Mouse (Mus musculus) midbrain, embryonic 11.5 days (tissue): ENCODE results near the gene Trpm3. TPM values are rescaled to one million over a fixed set of nuclear protein-coding genes. Genes with fewer than 3 reads are reported as not detected.

Experiments used
- ATAC-seq: fragments of 200-750 bp; cut with Nextera tagmentation; 2 replicates; pipeline ENCODE4 v1.8.0; 2017; ENCODE audit warnings: moderate TSS enrichment, moderate library complexity; ENCODE audit not compliant: low FRiP score
- DNase-seq: peaks from one replicate; pipeline ENCODE4 v3.0.0; 2015; ENCODE audit warnings: low spot score; ENCODE audit errors: missing footprints
- H3K27ac ChIP-seq: fragments of 300-500 bp; sonication (generic); 2 replicates; pipeline ENCODE4 v1.5.1; 2014; ENCODE audit warnings: low read depth, low read length
- H3K27me3 ChIP-seq: fragments of 300-500 bp; sonication (generic); 2 replicates; pipeline ENCODE4 v1.6.1; 2014; ENCODE audit warnings: mild to moderate bottlenecking, low read length, moderate library complexity, mixed read lengths; ENCODE audit not compliant: control insufficient read depth, insufficient read depth
- H3K36me3 ChIP-seq: fragments of 300-500 bp; sonication (generic); 2 replicates; pipeline ENCODE4 v1.6.1; 2014; ENCODE audit warnings: mild to moderate bottlenecking, low read length, moderate library complexity, mixed read lengths; ENCODE audit not compliant: control insufficient read depth, insufficient read depth
- H3K4me1 ChIP-seq: fragments of 300-500 bp; sonication (generic); 2 replicates; pipeline ENCODE4 v1.6.1; 2014; ENCODE audit warnings: low read length; ENCODE audit not compliant: control insufficient read depth, insufficient read depth
- H3K4me2 ChIP-seq: fragments of 300-500 bp; sonication (generic); 2 replicates; pipeline ENCODE4 v1.6.1; 2014; ENCODE audit warnings: mild to moderate bottlenecking, moderate library complexity
- H3K4me3 ChIP-seq: fragments of 300-500 bp; sonication (generic); 2 replicates; pipeline ENCODE4 v1.5.1; 2014; ENCODE audit warnings: low read depth, low read length
- H3K9ac ChIP-seq: fragments of 300-500 bp; sonication (generic); 2 replicates; pipeline ENCODE4 v1.6.1; 2014; ENCODE audit warnings: low read length
- H3K9me3 ChIP-seq: fragments of 300-500 bp; sonication (generic); 2 replicates; pipeline ENCODE4 v1.6.1; 2016; ENCODE audit warnings: low read length; ENCODE audit not compliant: control insufficient read depth
- WGBS: fragments of 180-500 bp; shearing (Covaris S2); extraction: QIAGEN DNeasy Blood & Tissue Kit; methylation state at CpG from one replicate; pipeline ENCODE4 v1.1.7; 2014; 5-methylcytosine and 5-hydroxymethylcytosine counted together
- polyA plus RNA-seq: library from polyadenylated mRNA; unstranded; fragments of >200 nt; fragmentation: Nextera tagmentation; extraction: Ambion mirVana; gene quantifications from 2 replicates; pipeline ENCODE4 v1.2.1, GENCODE M21; 2014

Trpm3 gene
- polyA plus RNA-seq, 1 experiment from 2014 or later: 4.3 TPM

DNA sequence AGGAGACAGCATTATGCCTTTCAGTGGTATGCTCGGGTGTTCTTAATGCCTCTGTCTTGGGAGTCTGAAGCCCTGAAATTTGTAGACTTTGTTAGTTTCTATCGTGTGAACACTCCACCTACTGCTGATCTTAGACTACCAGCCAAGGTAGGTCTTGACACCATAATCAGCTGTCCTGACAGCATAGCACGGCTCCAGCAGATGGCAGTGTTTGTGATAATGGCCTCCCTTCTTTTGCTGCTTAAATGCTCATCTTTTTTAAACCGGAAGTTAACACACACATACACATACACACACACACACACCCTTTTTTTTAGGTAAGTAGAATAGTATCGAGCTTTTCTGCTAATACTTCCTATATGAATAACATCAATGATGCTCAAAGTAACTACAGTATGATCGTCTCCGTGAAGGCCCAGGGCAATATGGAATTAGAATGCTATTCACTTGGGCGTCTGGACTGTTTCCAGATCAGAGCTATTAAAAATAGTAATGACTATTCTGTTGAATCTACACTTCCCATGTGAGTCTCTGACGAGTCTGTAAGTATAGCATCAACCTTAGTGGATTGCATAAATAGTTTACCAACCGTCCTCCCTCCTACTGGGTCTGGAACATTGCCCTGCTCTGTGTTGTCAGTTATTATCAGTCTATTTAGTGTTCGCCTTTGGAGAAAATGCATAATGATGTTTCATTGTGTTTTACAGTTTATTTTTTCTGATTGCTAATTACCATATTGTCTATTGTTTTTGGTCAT, 867.8 kb downstream of the Trpm3 start:
- Histone ChIP-seq H3K9me3 (no peaks in the 10 kb centered on the region), H3K36me3 (no peaks in the 10 kb centered on the region), H3K4me1 (no peaks in the 10 kb centered on the region), H3K27me3 (no peaks in the 10 kb centered on the region), H3K4me2 (no peak overlapping the region), H3K4me3 (no peak overlapping the region), H3K9ac (no peak overlapping the region), H3K27ac (no peak overlapping the region)
- DNase-seq: no peak
- ATAC-seq: no peak
- 78% methylated on average over 11 of the region's 11 CpGs for WGBS

DNA sequence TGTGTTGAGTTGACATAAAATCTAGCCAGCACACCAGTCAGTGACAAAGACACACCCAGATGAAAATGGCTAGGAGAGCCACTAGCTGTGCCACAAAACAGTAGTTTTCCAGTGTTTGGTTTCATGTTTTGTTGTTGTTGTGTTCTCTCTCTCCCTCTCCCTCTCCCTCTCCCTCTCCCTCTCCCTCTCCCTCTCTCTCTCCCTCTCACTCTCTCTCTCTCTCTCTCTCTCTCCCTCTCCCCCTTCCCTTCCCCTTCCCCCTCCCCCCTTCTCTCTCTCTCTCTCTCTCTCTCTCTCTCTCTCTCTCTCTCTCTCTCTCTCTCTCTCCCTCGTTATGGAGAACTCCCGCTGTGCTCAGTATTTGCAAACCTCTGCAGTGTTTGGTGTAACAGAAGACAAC, 874.8 kb downstream of the Trpm3 start:
- Histone ChIP-seq H3K27ac (no peak overlapping the region), H3K9ac (no peak overlapping the region), H3K9me3 (no peaks in the 10 kb centered on the region), H3K36me3 (no peaks in the 10 kb centered on the region), H3K4me1 (no peaks in the 10 kb centered on the region), H3K27me3 (no peaks in the 10 kb centered on the region), H3K4me2 (no peak overlapping the region), H3K4me3 (no peak overlapping the region)
- no peak for ATAC-seq
- 100% methylated on average over 1 of the region's 2 CpGs for WGBS
- DNase-seq: no peak

DNA sequence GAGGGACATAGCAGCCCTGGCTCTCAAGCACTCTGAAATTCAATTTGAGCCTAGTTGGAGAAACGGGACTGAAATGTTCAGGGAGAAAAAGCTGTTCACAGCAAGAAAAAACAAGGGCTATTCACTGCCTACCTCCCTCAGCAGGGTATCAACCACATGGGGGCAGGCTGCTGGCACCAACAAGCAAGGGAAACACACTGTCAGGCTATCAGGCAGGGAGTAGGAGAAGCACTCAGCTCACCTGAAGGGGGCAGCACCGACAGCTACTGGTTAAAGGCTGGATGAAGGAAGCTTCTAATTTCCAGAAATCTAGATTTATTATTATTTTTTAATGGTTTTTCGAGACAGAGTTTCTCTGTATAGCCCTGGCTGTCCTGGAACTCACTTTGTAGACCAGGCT, 876.7 kb downstream of the Trpm3 start:
- no peaks in the 10 kb centered on the region for H3K27me3 ChIP-seq
- H3K9me3 ChIP-seq: no peaks in the 10 kb centered on the region
- no peak for DNase-seq
- H3K9ac ChIP-seq: no peak overlapping the region
- no peak overlapping the region for H3K4me2 ChIP-seq
- H3K4me1 ChIP-seq: no peaks in the 10 kb centered on the region
- 57% methylated on average over 3 of the region's 3 CpGs for WGBS
- H3K36me3 ChIP-seq: no peaks in the 10 kb centered on the region
- no peak overlapping the region for H3K4me3 ChIP-seq
- no peak for ATAC-seq
- H3K27ac ChIP-seq: no peak overlapping the region

DNA sequence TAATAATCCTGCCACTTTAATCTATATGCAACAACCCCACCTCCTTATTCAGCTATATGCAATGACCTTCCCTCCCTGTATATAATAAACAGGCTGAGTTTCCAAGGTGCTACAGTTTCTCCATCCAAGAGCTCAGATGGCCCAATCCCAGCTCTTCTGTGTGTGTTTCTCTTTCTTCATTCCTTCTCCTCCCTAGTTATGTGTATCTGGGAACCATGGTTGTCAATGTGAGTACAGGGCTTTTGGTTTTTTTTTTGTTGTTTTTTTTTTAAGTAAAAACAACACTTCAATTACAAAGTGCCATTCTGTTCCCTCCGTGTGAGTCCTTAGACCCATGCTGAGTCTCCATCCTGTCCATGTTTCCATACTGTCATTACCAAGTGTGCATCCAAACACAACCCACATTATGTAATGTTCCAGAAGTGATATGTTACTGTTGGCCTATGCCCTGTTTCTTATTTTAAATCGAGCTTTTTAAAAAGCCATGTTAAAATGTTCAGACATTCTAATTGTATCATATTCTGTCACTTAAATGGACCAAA, 879.4 kb downstream of the Trpm3 start:
- no peak for DNase-seq
- no peak overlapping the region for H3K27ac ChIP-seq
- no peak overlapping the region for H3K4me2 ChIP-seq
- H3K9me3 ChIP-seq: no peaks in the 10 kb centered on the region
- H3K4me1 ChIP-seq: no peaks in the 10 kb centered on the region
- H3K36me3 ChIP-seq: no peaks in the 10 kb centered on the region
- ATAC-seq: no peak
- 75% methylated on average over 2 of the region's 2 CpGs for WGBS
- H3K9ac ChIP-seq: no peak overlapping the region
- no peak overlapping the region for H3K4me3 ChIP-seq
- no peaks in the 10 kb centered on the region for H3K27me3 ChIP-seq

DNA sequence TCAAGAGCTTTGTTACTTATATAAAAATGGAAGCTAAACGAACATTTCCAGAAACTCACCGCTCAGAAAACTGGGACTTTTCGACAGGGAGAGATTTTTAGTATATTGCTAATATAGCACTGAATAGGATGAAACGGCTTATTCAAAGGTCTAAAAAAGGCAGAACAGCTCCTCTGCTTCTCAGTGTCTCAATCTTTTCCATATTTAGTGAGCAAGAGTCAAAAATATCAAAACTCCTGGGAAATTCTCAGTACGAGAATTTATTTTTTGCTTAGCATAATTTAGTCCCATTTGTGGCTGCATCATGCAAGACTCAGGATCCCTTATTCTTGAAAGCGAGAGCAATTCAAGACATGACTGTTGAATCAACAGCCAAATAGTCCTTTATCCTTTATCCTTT, 884.1 kb downstream of the Trpm3 start:
- DNase-seq (no peak), ATAC-seq (no peak)
- Histone ChIP-seq H3K27ac (no peak overlapping the region), H3K4me3 (no peak overlapping the region), H3K9me3 (no peaks in the 10 kb centered on the region), H3K4me1 (no peaks in the 10 kb centered on the region), H3K27me3 (no peaks in the 10 kb centered on the region), H3K9ac (no peak overlapping the region), H3K4me2 (no peak overlapping the region), H3K36me3 (no peaks in the 10 kb centered on the region)
- WGBS: 93% methylated on average over 6 of the region's 6 CpGs

DNA sequence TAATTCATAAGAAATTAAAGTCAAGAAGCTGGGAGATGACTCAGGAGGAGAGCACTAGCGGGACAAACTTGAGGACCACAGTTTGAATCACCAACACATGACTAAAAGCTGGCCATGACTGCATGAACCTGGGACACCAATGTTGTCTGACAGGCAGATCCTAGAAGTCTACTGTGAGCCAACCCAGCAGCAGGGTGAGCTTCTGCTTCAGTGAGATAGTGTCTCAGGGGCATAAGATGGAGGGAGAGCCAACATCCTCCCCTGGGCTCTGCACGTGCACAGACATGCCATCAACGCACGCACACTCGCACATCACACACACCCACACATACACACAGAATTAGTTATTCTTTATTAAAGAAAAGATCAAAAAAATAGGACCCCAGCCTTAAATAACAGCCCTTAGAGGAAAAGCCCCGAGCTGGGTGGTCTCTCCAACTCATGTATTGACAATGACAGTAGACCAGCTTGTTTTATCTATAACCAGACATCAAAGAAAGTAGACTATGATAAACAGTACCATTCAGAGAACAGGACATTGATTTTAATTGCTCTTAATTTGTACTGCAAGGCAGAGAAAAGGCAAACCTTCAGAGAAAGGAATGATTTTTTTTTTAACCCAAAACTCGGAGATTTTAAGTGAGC, 884.6 kb downstream of the Trpm3 start:
- no peaks in the 10 kb centered on the region for H3K36me3 ChIP-seq
- no peak for DNase-seq
- no peak overlapping the region for H3K4me3 ChIP-seq
- H3K4me1 ChIP-seq: no peaks in the 10 kb centered on the region
- no peaks in the 10 kb centered on the region for H3K27me3 ChIP-seq
- H3K27ac ChIP-seq: no peak overlapping the region
- H3K9ac ChIP-seq: no peak overlapping the region
- H3K9me3 ChIP-seq: no peaks in the 10 kb centered on the region
- WGBS: 90% methylated on average over 7 of the region's 7 CpGs
- no peak for ATAC-seq
- H3K4me2 ChIP-seq: no peak overlapping the region

DNA sequence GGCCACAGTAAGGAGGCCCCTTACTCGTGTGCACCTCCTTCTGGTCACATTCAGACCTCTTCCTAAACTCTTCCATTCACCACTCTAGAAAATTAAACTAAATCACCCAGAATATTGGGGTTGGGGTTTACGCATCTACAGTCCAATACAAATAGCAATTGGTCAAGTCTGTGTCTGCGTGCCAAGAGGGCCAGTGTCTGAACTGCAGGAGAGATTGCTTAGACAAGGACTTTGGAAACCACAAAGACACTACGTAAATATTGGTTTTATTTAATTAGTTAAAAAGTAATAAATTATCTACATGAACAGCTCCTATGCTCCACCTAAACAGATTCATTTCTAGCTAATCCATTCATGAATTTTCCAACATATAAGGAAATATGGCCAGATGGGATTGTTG, 886.0 kb downstream of the Trpm3 start:
- 89% methylated on average over 4 of the region's 4 CpGs for WGBS

DNA sequence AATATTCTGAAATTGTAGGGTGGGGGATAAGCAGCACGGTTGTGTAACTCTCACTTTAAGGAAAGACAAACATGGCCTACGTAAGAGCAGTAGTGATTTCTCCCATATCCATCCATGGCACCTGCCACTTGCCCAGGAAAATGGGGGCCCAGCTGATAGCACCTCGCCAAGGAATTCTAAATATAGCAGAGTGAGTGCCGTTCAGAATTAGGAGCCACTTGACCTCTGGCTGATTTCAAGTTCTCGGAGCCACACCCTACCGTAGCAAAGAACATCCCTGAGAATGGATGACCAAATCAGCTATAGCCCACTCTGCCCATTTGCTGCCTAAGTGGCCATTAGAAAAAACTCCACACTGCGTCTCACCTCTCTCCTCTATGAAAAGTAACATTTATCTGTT, 887.6 kb downstream of the Trpm3 start:
- no peaks in the 10 kb centered on the region for H3K9me3 ChIP-seq
- H3K9ac ChIP-seq: no peak overlapping the region
- no peaks in the 10 kb centered on the region for H3K4me1 ChIP-seq
- no peaks in the 10 kb centered on the region for H3K36me3 ChIP-seq
- DNase-seq: no peak
- ATAC-seq: no peak
- H3K27ac ChIP-seq: no peak overlapping the region
- 91% methylated on average over 7 of the region's 7 CpGs for WGBS
- H3K27me3 ChIP-seq: no peaks in the 10 kb centered on the region
- H3K4me2 ChIP-seq: no peak overlapping the region
- no peak overlapping the region for H3K4me3 ChIP-seq

More for the DNA sequence above, 886.0 kb downstream of the Trpm3 start:
- Histone ChIP-seq H3K4me3 (no peak overlapping the region), H3K36me3 (no peaks in the 10 kb centered on the region), H3K27ac (no peak overlapping the region), H3K9me3 (no peaks in the 10 kb centered on the region), H3K27me3 (no peaks in the 10 kb centered on the region), H3K4me2 (no peak overlapping the region), H3K4me1 (no peaks in the 10 kb centered on the region), H3K9ac (no peak overlapping the region)
- DNase-seq (no peak), ATAC-seq (no peak)

DNA sequence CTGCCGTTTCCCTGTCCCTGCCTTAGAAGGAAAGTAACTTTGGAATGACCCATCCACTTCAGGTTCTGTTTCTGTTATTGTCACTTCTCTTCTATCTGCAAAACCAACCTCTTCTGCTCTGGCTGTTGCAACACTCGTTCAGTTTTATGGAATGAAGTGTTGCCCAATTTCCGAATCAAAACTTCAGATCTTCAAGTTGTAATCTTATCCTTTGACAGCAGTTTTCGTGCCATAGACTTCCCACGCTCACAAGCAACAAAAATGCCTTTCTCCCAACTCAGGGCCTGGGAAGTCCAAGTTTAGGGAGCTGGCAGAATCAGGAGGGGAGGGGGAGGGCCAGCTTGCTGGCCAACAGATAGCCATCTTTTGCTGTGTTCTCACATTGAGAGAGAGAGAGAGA, 889.4 kb downstream of the Trpm3 start:
- Histone ChIP-seq H3K27ac (no peak overlapping the region), H3K4me3 (no peak overlapping the region), H3K36me3 (no peaks in the 10 kb centered on the region), H3K9ac (no peak overlapping the region), H3K4me1 (no peaks in the 10 kb centered on the region), H3K4me2 (no peak overlapping the region), H3K27me3 (no peaks in the 10 kb centered on the region), H3K9me3 (no peaks in the 10 kb centered on the region)
- no peak for ATAC-seq
- DNase-seq: no peak
- WGBS: 84% methylated on average over 5 of the region's 5 CpGs
